Mouse (Mus musculus): ENCODE results near the gene Thbs2.

GRCm38 (mm10) chr17:14703268-14703667, 9.2 kb upstream of the Thbs2 start:
- TF ChIP-seq CTCF (IDR thresholded peaks at IDR 0.05; ENCODE audit: low read depth, low read length) (no peak), POLR2A (IDR thresholded peaks at IDR 0.05; ENCODE audit: extremely low read depth, insufficient read depth, low read length) (no peak)

Data from liver, adult 2 months (tissue).